Mouse (Mus musculus): Measurements from ENCODE around the gene Trex1.
A peak's percentile ranks its signal among the peaks of the same experiment; 100 is the strongest.

GRCm38 (mm10) chr9:109084922-109085321, 25.4 kb upstream of the Trex1 start:
- 0 out of 2 replicates have a peak, but pooled peaks have one; percentile 16 for TF ChIP-seq CTCF (IDR thresholded peaks at IDR 0.05; ENCODE audit: insufficient read depth, low read length)
- no peak for TF ChIP-seq POLR2A (IDR thresholded peaks at IDR 0.05; ENCODE audit: borderline replicate concordance, extremely low read depth, low read depth, low read length)
